Mouse (Mus musculus) C2C12 (cell line): Measurements from ENCODE around the gene Best2.

Source experiments
- CEBPB ChIP-seq: IDR thresholded peaks from one replicate; pipeline ENCODE4 v1.6.1; 2011; ENCODE audit warnings: low read depth, mild to moderate bottlenecking, control low read depth, moderate library complexity
- MAX ChIP-seq: IDR thresholded peaks from one replicate; pipeline ENCODE4 v1.6.1; 2011; ENCODE audit warnings: mild to moderate bottlenecking, control low read depth
- USF1 ChIP-seq: IDR thresholded peaks from one replicate; pipeline ENCODE4 v1.6.1; 2011; ENCODE audit warnings: low read depth, mild to moderate bottlenecking, control low read depth, moderate library complexity

DNA sequence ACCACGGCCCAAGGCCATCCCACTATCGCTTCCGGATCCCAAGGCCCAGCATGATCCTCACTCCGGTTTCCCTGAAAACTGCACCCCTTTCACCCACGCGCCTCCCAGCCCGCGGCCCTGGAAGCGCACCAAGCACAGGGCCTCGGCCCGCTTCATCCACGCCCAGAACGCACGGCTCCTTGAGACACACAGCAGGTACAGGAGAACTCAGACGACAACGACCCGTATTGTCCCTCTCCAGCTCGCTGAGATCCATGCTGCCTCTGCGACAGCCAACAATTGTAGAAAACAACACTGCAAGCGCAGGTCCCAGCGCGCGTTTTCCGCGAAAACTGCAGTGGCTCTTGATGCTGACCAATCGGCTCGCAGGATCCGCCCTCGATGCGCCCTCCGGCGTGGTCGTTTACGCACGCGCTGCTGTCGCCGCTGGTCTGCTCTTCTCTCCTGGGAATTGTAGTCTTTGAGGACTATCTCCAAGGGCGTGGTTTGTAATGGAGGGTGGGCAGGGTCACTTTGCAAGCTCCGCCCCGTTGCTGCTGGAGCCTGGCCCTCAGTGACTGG lies 48.5 kb downstream of the Best2 start:
- TF ChIP-seq MAX (peak; percentile 69), USF1 (no peak), CEBPB (no peak)
